Mouse (Mus musculus) ES-E14 (cell line): ENCODE measurements around the gene Dnah1. TPM values are rescaled to one million over a fixed set of nuclear protein-coding genes. Genes with fewer than 3 reads are reported as not detected.

Experiments
- DNase-seq: peaks from one replicate; pipeline ENCODE4 v3.0.0-alpha.2; 2013; ENCODE audit warnings: low read depth, low spot score
- H3K27ac ChIP-seq: 2 replicates; pipeline ENCODE4 v1.5.1; 2012; ENCODE audit warnings: low read depth, mild to moderate bottlenecking, low read length, moderate library complexity, mixed read lengths; ENCODE audit not compliant: poor library complexity, insufficient read depth, severe bottlenecking
- H3K36me3 ChIP-seq: 2 replicates; pipeline ENCODE4 v1.6.1; 2012; ENCODE audit warnings: mild to moderate bottlenecking, low read length, moderate library complexity, mixed read lengths; ENCODE audit not compliant: control insufficient read depth, poor library complexity, insufficient read depth, severe bottlenecking
- H3K4me1 ChIP-seq, 2 experiments: fragments of 150-350 bp in 1 of 2; sonication (generic) in 1 of 2; 2 replicates each; pipeline ENCODE4 v1.6.1; 2012; ENCODE audit warnings: low read length in 2 of 2, mild to moderate bottlenecking in 1 of 2, mixed read lengths in 1 of 2; ENCODE audit not compliant: control insufficient read depth in 2 of 2, insufficient read depth in 2 of 2, poor library complexity in 1 of 2
- H3K4me3 ChIP-seq, 2 experiments: fragments of 150-350 bp in 1 of 2; sonication (generic) in 1 of 2; 2 replicates each; pipeline ENCODE4 v1.5.1; 2012; ENCODE audit warnings: low read length in 2 of 2, low read depth in 1 of 2, mild to moderate bottlenecking in 1 of 2, mixed read lengths in 1 of 2; ENCODE audit not compliant: insufficient read depth in 1 of 2, poor library complexity in 1 of 2, severe bottlenecking in 1 of 2
- H3K9ac ChIP-seq: 2 replicates; pipeline ENCODE4 v1.6.1; 2012; ENCODE audit warnings: low read depth, mild to moderate bottlenecking, low read length, mixed read lengths; ENCODE audit not compliant: poor library complexity, insufficient read depth, severe bottlenecking
- H3K9me3 ChIP-seq: fragments of 150-350 bp; sonication (generic); 2 replicates; pipeline ENCODE4 v1.6.1; 2012; ENCODE audit warnings: low read depth, mild to moderate bottlenecking, low read length; ENCODE audit not compliant: control insufficient read depth, insufficient read depth
- CHD2 ChIP-seq: IDR thresholded peaks from 2 replicates; pipeline ENCODE4 v1.6.1; 2014; ENCODE audit warnings: mild to moderate bottlenecking, low read depth, low read length, inconsistent platforms
- HCFC1 ChIP-seq: IDR thresholded peaks from 2 replicates; pipeline ENCODE4 v1.6.1; 2012; ENCODE audit warnings: low read length, inconsistent platforms, borderline replicate concordance; ENCODE audit not compliant: insufficient read depth
- MAFK ChIP-seq: IDR thresholded peaks from 2 replicates; pipeline ENCODE4 v1.6.1; 2014; ENCODE audit warnings: mild to moderate bottlenecking, low read depth, low read length, inconsistent platforms; ENCODE audit not compliant: insufficient read depth
- ZC3H11A ChIP-seq: IDR thresholded peaks from 2 replicates; pipeline ENCODE4 v1.6.1; 2012; ENCODE audit warnings: low read depth, mild to moderate bottlenecking, inconsistent platforms, low read length, borderline replicate concordance
- ZNF384 ChIP-seq: IDR thresholded peaks from 2 replicates; pipeline ENCODE4 v1.6.1; 2012; ENCODE audit warnings: low read depth, low read length, inconsistent platforms
- in situ Hi-C, 2 experiments: fragments of 600-800 bp; cut with MboI; formaldehyde crosslinking; loops; one replicate each; pipeline ENCODE4 v1.15.1; 2025; ENCODE audit warnings: low sequenced_read_pairs in 2 of 2, inconsistent platforms in 1 of 2; ENCODE audit not compliant: unreplicated experiment in 2 of 2
- total RNA-seq: library from RNA; depleted of rRNA; stranded (reverse); fragments of 300-350 nt; gene quantifications from 2 replicates; pipeline ENCODE4 v1.2.3, GENCODE M21; 2012

Dnah1 gene
- total RNA-seq, 1 experiment: 0.80 TPM

- no peak overlapping the region for H3K27ac ChIP-seq
- no peaks in the 10 kb centered on the region for H3K36me3 ChIP-seq
- TF ChIP-seq ZC3H11A: no peak
- no peak for TF ChIP-seq MAFK
- no peak for TF ChIP-seq ZNF384
- no peak for TF ChIP-seq CHD2
- TF ChIP-seq HCFC1: no peak
- in situ Hi-C loops: no loop called here
- H3K4me1 ChIP-seq: peaks cover 0 to 7% of the 10 kb centered on the region in 2 experiments; a peak in 1 of 4 replicates
- H3K4me3 ChIP-seq: no peak overlapping the region
- no peak overlapping the region for H3K9ac ChIP-seq
- H3K9me3 ChIP-seq: no peaks in the 10 kb centered on the region
- DNase-seq: no peak
Observed at GRCm38 (mm10) chr14:31233070-31233995, 90.4 kb downstream of the Dnah1 start.

DNA sequence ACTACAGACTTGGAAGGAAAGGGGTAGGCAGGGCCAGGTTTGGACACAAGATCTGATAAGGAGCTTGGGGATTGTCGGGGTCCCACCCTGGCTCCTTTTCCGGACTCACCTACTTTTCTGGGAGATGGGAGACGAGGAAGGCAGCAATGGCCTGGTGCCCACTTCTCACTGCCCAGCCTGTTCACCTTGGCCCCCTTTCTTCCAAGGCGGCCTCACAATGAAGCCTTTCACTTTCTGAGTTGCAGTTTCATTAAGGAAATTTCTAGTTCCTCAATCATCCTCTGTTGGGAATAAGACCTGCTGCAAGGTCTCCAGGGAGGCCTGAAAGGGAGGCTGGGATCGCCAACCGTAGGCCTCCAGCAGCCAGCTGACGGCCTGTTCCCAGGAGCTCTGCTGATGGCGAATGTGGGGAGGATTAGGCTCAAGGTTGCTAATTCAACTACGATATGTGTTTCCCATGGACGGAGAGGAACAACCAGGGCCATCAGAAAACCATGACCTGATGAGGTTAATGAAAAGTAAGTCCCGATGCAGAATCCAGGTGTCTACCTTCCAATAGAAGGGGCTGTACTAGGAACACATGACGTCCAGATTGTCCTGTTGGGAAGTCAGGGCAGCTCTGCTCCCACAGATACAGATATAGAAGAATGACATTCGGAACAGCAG is 91.2 kb downstream of the Dnah1 start:
- Histone ChIP-seq H3K9me3 (no peaks in the 10 kb centered on the region), H3K4me1 (peaks cover 0 to 13% of the 10 kb centered on the region in 2 experiments; a peak in 2 of 4 replicates), H3K36me3 (no peaks in the 10 kb centered on the region), H3K9ac (no peak overlapping the region), H3K4me3 (no peak overlapping the region), H3K27ac (no peak overlapping the region)
- TF ChIP-seq ZNF384 (no peak), CHD2 (no peak), MAFK (no peak), HCFC1 (no peak), ZC3H11A (no peak)
- no peak for DNase-seq
- in situ Hi-C loops: no loop called here

- DNase-seq: no peak
- Histone ChIP-seq H3K27ac (no peak overlapping the region), H3K9me3 (no peaks in the 10 kb centered on the region), H3K4me3 (no peak overlapping the region), H3K36me3 (no peaks in the 10 kb centered on the region), H3K4me1 (peaks cover 0 to 14% of the 10 kb centered on the region in 2 experiments; a peak in 2 of 4 replicates), H3K9ac (no peak overlapping the region)
- in situ Hi-C loops: no loop called here
- TF ChIP-seq ZNF384 (no peak), ZC3H11A (no peak), HCFC1 (no peak), CHD2 (no peak), MAFK (no peak)
Observed at GRCm38 (mm10) chr14:31230442-31230841, 93.3 kb downstream of the Dnah1 start.

- H3K4me3 ChIP-seq: 0 out of 4 replicates have a peak overlapping the region, but pooled peaks of 1 of the 2 experiments have one; percentile 17
- in situ Hi-C loops: no loop called here
- H3K27ac ChIP-seq: no peak overlapping the region
- no peaks in the 10 kb centered on the region for H3K9me3 ChIP-seq
- H3K4me1 ChIP-seq: peaks cover 0 to 9% of the 10 kb centered on the region in 2 experiments; a peak in 2 of 4 replicates
- no peak for DNase-seq
- peak overlapping the region; percentile 18; the same call in 1 of the 2 replicates for H3K9ac ChIP-seq
- H3K36me3 ChIP-seq: no peaks in the 10 kb centered on the region
- TF ChIP-seq CHD2 (no peak), ZC3H11A (no peak), HCFC1 (no peak), ZNF384 (no peak), MAFK (no peak)
Observed at GRCm38 (mm10) chr14:31228234-31228633, 95.5 kb downstream of the Dnah1 start.
